Mouse (Mus musculus) kidney, embryonic 14.5 days (tissue): ENCODE measurements around the gene Cacna2d3. TPM values are rescaled to one million over a fixed set of nuclear protein-coding genes. Genes with fewer than 3 reads are reported as not detected.

Experiments
- ATAC-seq: fragments of 200-750 bp; cut with Nextera tagmentation; 2 replicates; pipeline ENCODE4 v1.8.0; 2017; ENCODE audit warnings: moderate number of reproducible peaks, mild to moderate bottlenecking, moderate TSS enrichment, moderate library complexity; ENCODE audit not compliant: low FRiP score, low TSS enrichment
- H3K27ac ChIP-seq: fragments of 300-500 bp; sonication (generic); 2 replicates; pipeline ENCODE4 v1.5.1; 2014; ENCODE audit warnings: low read depth, mild to moderate bottlenecking, low read length, moderate library complexity, mixed read lengths
- H3K27me3 ChIP-seq: fragments of 300-500 bp; sonication (generic); 2 replicates; pipeline ENCODE4 v1.6.1; 2014; ENCODE audit warnings: mild to moderate bottlenecking, low read length; ENCODE audit not compliant: control insufficient read depth, insufficient read depth
- H3K36me3 ChIP-seq: fragments of 300-500 bp; sonication (generic); 2 replicates; pipeline ENCODE4 v1.6.1; 2014; ENCODE audit warnings: low read length, mixed read lengths; ENCODE audit not compliant: control insufficient read depth, insufficient read depth
- H3K4me1 ChIP-seq: fragments of 300-500 bp; sonication (generic); 2 replicates; pipeline ENCODE4 v1.6.1; 2014; ENCODE audit warnings: low read length, mixed read lengths; ENCODE audit not compliant: control insufficient read depth, insufficient read depth
- H3K4me2 ChIP-seq: fragments of 300-500 bp; sonication (generic); replicated peaks from 2 replicates; pipeline ENCODE4 v1.6.1; 2014; ENCODE audit warnings: low read depth, mild to moderate bottlenecking, low read length
- H3K4me3 ChIP-seq: fragments of 300-500 bp; sonication (generic); 2 replicates; pipeline ENCODE4 v1.5.1; 2014; ENCODE audit warnings: mild to moderate bottlenecking, low read length
- H3K9ac ChIP-seq: fragments of 300-500 bp; sonication (generic); 2 replicates; pipeline ENCODE4 v1.6.1; 2014; ENCODE audit warnings: low read depth, mild to moderate bottlenecking, low read length, moderate library complexity
- H3K9me3 ChIP-seq: fragments of 300-500 bp; sonication (generic); 2 replicates; pipeline ENCODE4 v1.6.1; 2016; ENCODE audit warnings: low read length; ENCODE audit not compliant: control insufficient read depth
- WGBS: fragments of 180-500 bp; shearing (Covaris S2); extraction: QIAGEN DNeasy Blood & Tissue Kit; methylation state at CpG from one replicate; pipeline ENCODE4 v1.1.7; 2014; 5-methylcytosine and 5-hydroxymethylcytosine counted together
- polyA plus RNA-seq: library from polyadenylated mRNA; unstranded; fragments of >200 nt; fragmentation: Nextera tagmentation; extraction: Ambion mirVana; gene quantifications from 2 replicates; pipeline ENCODE4 v1.2.1, GENCODE M21; 2014

Cacna2d3 gene
- polyA plus RNA-seq, 1 experiment from 2014 or later = 3.9 TPM

GRCm38 (mm10) chr14:29556152-29556551, 165.5 kb downstream of the Cacna2d3 start:
- Histone ChIP-seq H3K4me1 (peaks cover 1% of the 10 kb centered on the region; the same call in 1 of the 2 replicates), H3K4me3 (no peak overlapping the region), H3K9me3 (no peaks in the 10 kb centered on the region), H3K9ac (no peak overlapping the region), H3K36me3 (no peaks in the 10 kb centered on the region), H3K27ac (no peak overlapping the region), H3K4me2 (no peak overlapping the region), H3K27me3 (no peaks in the 10 kb centered on the region)
- 91% methylated on average over 3 of the region's 3 CpGs for WGBS
- ATAC-seq = no peak

DNA sequence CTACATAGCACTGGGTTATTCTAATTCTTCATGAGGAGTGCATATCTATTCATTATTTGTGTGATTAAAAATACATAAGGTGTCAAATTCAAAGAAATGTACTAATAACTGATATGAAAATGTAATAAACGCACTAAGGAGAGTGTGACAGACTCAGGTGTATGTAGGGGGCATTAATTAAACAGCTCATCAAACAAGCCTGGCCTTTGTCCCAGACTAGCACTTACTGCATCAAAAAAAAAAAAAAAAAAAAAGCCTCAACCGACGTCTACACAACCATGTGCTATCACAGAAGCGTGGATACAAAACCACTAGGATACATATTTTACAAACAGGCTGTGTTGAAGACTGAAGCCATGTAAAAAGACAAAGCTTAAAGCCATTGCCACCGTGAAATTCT, 169.2 kb downstream of the Cacna2d3 start:
- ATAC-seq = no peak
- no peak overlapping the region for H3K4me2 ChIP-seq
- no peaks in the 10 kb centered on the region for H3K36me3 ChIP-seq
- WGBS = 92% methylated on average over 5 of the region's 5 CpGs
- H3K27me3 ChIP-seq = no peaks in the 10 kb centered on the region
- no peak overlapping the region for H3K9ac ChIP-seq
- no peak overlapping the region for H3K4me3 ChIP-seq
- no peaks in the 10 kb centered on the region for H3K9me3 ChIP-seq
- no peak overlapping the region for H3K27ac ChIP-seq
- H3K4me1 ChIP-seq = no peaks in the 10 kb centered on the region

DNA sequence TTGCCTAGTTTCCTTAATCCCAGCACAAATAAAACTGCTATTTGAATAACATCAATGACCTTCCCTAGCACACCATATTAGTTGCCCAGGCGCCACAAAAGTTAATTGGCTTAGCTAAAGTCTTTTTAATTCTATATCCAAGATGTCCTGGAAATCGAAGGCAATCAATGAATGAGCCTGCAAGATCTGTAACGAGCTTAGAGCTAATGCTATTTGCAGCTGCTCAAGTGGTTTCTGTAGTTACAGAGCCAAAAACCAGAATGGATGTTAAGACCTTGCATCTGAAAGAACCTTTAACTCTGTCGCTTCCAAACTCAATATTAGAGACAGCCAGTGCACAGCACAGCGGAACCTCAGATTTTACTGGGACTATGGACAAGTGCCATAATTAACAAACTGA, 173.0 kb downstream of the Cacna2d3 start:
- H3K9ac ChIP-seq = no peak overlapping the region
- no peaks in the 10 kb centered on the region; the same call in 1 of the 2 replicates for H3K4me1 ChIP-seq
- no peak overlapping the region for H3K4me3 ChIP-seq
- no peaks in the 10 kb centered on the region for H3K36me3 ChIP-seq
- no peaks in the 10 kb centered on the region for H3K9me3 ChIP-seq
- H3K4me2 ChIP-seq = no peak overlapping the region
- WGBS = 81% methylated on average over 5 of the region's 5 CpGs
- no peaks in the 10 kb centered on the region for H3K27me3 ChIP-seq
- no peak for ATAC-seq
- no peak overlapping the region for H3K27ac ChIP-seq

GRCm38 (mm10) chr14:29530516-29530915, 191.1 kb downstream of the Cacna2d3 start:
- no peaks in the 10 kb centered on the region for H3K27me3 ChIP-seq
- no peaks in the 10 kb centered on the region for H3K36me3 ChIP-seq
- H3K9me3 ChIP-seq = no peaks in the 10 kb centered on the region
- no peak overlapping the region for H3K9ac ChIP-seq
- WGBS = 72% methylated on average over 3 of the region's 3 CpGs
- no peak overlapping the region for H3K27ac ChIP-seq
- no peak overlapping the region for H3K4me3 ChIP-seq
- H3K4me1 ChIP-seq = no peaks in the 10 kb centered on the region
- H3K4me2 ChIP-seq = no peak overlapping the region
- ATAC-seq = no peak

DNA sequence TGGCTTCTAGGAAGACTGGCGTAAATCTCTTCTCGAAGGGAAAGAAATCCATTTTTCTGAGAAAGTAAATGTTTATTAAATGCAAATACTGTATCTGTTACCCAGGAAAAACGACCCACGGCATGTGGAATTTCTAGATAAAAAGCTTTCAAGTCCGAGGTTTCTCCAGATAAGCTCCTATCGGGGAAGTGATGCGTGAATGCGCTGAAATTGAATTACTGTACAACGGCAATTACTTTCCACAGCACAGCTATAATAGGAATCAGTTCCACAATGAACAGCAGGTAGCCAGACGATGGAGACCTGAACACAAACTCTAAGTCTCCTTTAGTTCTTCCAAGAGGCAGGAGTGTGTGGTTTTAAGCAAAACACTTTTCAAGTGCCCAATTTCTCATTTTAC, 193.0 kb downstream of the Cacna2d3 start:
- Histone ChIP-seq H3K4me2 (no peak overlapping the region), H3K4me3 (no peak overlapping the region), H3K36me3 (no peaks in the 10 kb centered on the region), H3K27me3 (no peaks in the 10 kb centered on the region), H3K9me3 (no peaks in the 10 kb centered on the region), H3K4me1 (no peaks in the 10 kb centered on the region), H3K9ac (no peak overlapping the region), H3K27ac (no peak overlapping the region)
- 74% methylated on average over 10 of the region's 10 CpGs for WGBS
- ATAC-seq = no peak

DNA sequence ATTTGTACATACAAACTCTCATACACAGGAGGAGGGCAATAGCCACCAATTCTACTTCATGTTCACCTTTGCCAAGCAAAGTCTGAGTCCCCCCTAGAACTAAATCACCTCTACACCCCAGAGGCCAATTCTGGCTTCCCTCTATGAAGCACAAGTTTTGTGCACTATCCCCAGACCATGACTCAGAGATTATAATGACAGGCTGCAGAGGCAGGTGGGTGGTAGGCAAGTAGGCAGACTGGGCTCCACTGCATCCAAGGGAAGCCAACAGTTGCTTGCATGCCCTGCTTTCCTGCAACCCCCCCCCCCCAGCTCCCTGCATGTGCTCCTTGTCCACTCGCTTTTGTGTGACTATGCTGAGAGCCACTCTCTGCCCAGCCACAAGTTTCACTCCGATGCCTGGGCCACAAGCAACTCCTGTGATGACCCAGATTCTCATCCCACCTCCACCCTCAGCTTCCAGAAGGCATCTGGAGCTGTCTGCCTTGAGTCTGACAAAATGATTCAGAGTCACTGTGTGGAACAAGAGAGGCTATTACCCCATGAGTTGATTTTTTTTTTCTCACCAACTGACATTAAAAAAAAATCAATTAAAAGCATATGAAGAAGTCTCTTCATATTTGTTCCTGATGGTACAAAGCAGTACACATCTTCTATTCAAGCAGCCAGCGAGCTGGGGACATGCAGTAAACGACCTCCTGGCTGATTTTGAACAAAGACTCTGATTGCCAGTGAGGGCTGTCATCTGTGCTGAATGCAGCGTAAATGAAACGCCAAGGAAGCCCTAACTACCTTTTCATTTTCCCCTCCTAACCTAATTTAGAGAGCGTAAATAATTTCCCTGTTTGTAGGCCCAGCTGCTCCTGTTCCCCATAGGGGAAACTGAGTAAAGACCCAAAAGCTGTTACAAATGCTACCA, 201.7 kb downstream of the Cacna2d3 start:
- H3K9ac ChIP-seq = no peak overlapping the region
- ATAC-seq = no peak
- no peak overlapping the region for H3K4me2 ChIP-seq
- H3K36me3 ChIP-seq = no peaks in the 10 kb centered on the region
- WGBS = 48% methylated on average over 7 of the region's 7 CpGs
- no peaks in the 10 kb centered on the region for H3K4me1 ChIP-seq
- H3K4me3 ChIP-seq = no peak overlapping the region
- no peak overlapping the region for H3K27ac ChIP-seq
- no peaks in the 10 kb centered on the region for H3K27me3 ChIP-seq
- H3K9me3 ChIP-seq = no peaks in the 10 kb centered on the region

DNA sequence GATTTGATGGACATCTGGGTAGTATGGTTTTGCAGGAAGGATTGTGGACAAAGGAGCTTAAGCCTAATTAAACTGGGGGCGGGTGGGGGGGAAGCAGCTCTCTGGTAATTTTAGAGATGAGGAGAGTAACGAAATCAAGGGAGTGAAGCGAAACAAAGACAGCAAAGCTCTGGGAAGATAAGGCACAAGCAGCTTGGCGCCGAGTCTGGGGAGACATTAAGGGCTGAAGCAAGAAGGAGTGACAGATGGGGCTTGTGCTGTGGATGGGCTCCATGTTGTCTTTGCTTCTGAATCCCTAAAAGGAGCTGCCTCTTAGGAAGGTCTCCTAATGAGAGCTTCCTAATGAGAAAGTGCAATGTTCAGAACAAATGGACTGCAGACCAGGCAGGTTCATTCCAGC, 219.0 kb downstream of the Cacna2d3 start:
- ATAC-seq = no peak
- Histone ChIP-seq H3K4me3 (no peak overlapping the region), H3K9me3 (no peaks in the 10 kb centered on the region), H3K27ac (no peak overlapping the region), H3K4me2 (no peak overlapping the region), H3K36me3 (no peaks in the 10 kb centered on the region), H3K27me3 (no peaks in the 10 kb centered on the region), H3K4me1 (0 out of 2 replicates have a peak, but pooled peaks cover 3% of the 10 kb centered on the region), H3K9ac (peak overlapping the region; percentile 0; the same call in 1 of the 2 replicates)
- WGBS = 73% methylated on average over 5 of the region's 5 CpGs

GRCm38 (mm10) chr14:29498546-29499290, 222.9 kb downstream of the Cacna2d3 start:
- H3K4me1 ChIP-seq = 0 out of 2 replicates have a peak, but pooled peaks cover 3% of the 10 kb centered on the region
- H3K9me3 ChIP-seq = no peaks in the 10 kb centered on the region
- no peak overlapping the region for H3K4me2 ChIP-seq
- peak; percentile 55 for ATAC-seq
- H3K4me3 ChIP-seq = no peak overlapping the region
- H3K27me3 ChIP-seq = no peaks in the 10 kb centered on the region
- no peak overlapping the region for H3K9ac ChIP-seq
- WGBS = 44% methylated on average over 8 of the region's 8 CpGs
- H3K27ac ChIP-seq = no peak overlapping the region; the same call in 1 of the 2 replicates
- no peaks in the 10 kb centered on the region for H3K36me3 ChIP-seq

GRCm38 (mm10) chr14:29496552-29496951, 225.1 kb downstream of the Cacna2d3 start:
- Histone ChIP-seq H3K4me3 (no peak overlapping the region), H3K9me3 (no peaks in the 10 kb centered on the region), H3K27me3 (no peaks in the 10 kb centered on the region), H3K27ac (no peak overlapping the region), H3K4me2 (no peak overlapping the region), H3K36me3 (no peaks in the 10 kb centered on the region), H3K4me1 (0 out of 2 replicates have a peak, but pooled peaks cover 3% of the 10 kb centered on the region), H3K9ac (no peak overlapping the region)
- WGBS = 87% methylated on average over 3 of the region's 3 CpGs
- ATAC-seq = no peak
